Mouse (Mus musculus) A20 (cell line): ENCODE data around the gene Lcn6.
"Not testable (repeated sequence)": the region's sequence is repeated elsewhere in the genome, so short reads cannot be mapped to it uniquely, and the experiment has no call there.

ENCODE experiments used
- DNase-seq: peaks from one replicate; pipeline ENCODE4 v3.0.0-alpha.2; 2011; ENCODE audit warnings: low read depth, low spot score

The Lcn6 gene

GRCm38 (mm10) chr2:25703706-25704105, 27.1 kb downstream of the Lcn6 start:
- no peak for DNase-seq

GRCm38 (mm10) chr2:25706643-25707481, 30.3 kb downstream of the Lcn6 start, which contains the start of gene Bmyc:
TSS of gene Bmyc (plus strand) at chr2:25706739.
- peak; percentile 93 for DNase-seq

- DNase-seq = peak; percentile 86
Measured at GRCm38 (mm10) chr2:25708121-25708520, 31.5 kb downstream of the Lcn6 start.

- not testable (repeated sequence) for DNase-seq
Measured at GRCm38 (mm10) chr2:25709056-25709455, 32.5 kb downstream of the Lcn6 start.

- not testable (repeated sequence) for DNase-seq
Measured at GRCm38 (mm10) chr2:25709791-25710190, 33.2 kb downstream of the Lcn6 start.

- DNase-seq = not testable (repeated sequence)
Measured at GRCm38 (mm10) chr2:25711641-25712040, 35.1 kb downstream of the Lcn6 start.

- DNase-seq = no peak
Measured at GRCm38 (mm10) chr2:25717222-25717621, 40.6 kb downstream of the Lcn6 start.
